Mouse (Mus musculus) CH12.LX (cell line): Measurements from ENCODE around the gene Cmklr1. TPM values are rescaled to one million over a fixed set of nuclear protein-coding genes. Genes with fewer than 3 reads are reported as not detected.

Experiments
- DNase-seq: peaks from one replicate; pipeline ENCODE4 v3.0.0-alpha.2; 2013; ENCODE audit errors: extremely low read depth
- H3K27ac ChIP-seq: 2 replicates; pipeline ENCODE4 v1.5.1; 2012; ENCODE audit warnings: low read depth, mild to moderate bottlenecking, control low read depth, moderate library complexity; ENCODE audit not compliant: insufficient read depth
- H3K27me3 ChIP-seq: replicated peaks from 2 replicates; pipeline ENCODE3; 2012; ENCODE audit warnings: inconsistent platforms
- H3K36me3 ChIP-seq, 2 experiments: replicated peaks in 1 of 2; 2 replicates each; pipeline versions ENCODE3 to v1.6.1; 2012; ENCODE audit warnings: inconsistent platforms in 1 of 2, low read length in 1 of 2, mild to moderate bottlenecking in 1 of 2, mixed read lengths in 1 of 2, moderate library complexity in 1 of 2; ENCODE audit not compliant: control insufficient read depth in 1 of 2, insufficient read depth in 1 of 2
- H3K4me1 ChIP-seq, 2 experiments: 2 replicates each; pipeline ENCODE4 v1.6.1; 2012; ENCODE audit warnings: inconsistent platforms in 1 of 2, moderate library complexity in 1 of 2; ENCODE audit not compliant: insufficient read depth in 2 of 2, control insufficient read depth in 1 of 2
- H3K4me2 ChIP-seq: 2 replicates; pipeline ENCODE4 v1.6.1; 2012; ENCODE audit warnings: low read depth, mild to moderate bottlenecking, control low read depth; ENCODE audit not compliant: poor library complexity, insufficient read depth, severe bottlenecking
- H3K4me3 ChIP-seq, 3 experiments: fragments of 150-350 bp in 1 of 3; sonication (generic) in 1 of 3; replicated peaks in 1 of 3; 2 replicates each; pipeline versions ENCODE3 to v1.5.1; 2011 to 2012; ENCODE audit warnings: low read depth in 2 of 3, low read length in 2 of 3, mild to moderate bottlenecking in 2 of 3, moderate library complexity in 2 of 3, control low read depth in 1 of 3, improper control_type of control experiment in 1 of 3, inconsistent platforms in 1 of 3, mixed read lengths in 1 of 3; ENCODE audit not compliant: poor library complexity in 1 of 3
- H3K79me2 ChIP-seq: replicated peaks from 2 replicates; pipeline ENCODE4 v1.6.1; 2012; ENCODE audit warnings: mild to moderate bottlenecking, moderate library complexity; ENCODE audit not compliant: control insufficient read depth, poor library complexity, insufficient read depth, severe bottlenecking; ENCODE audit errors: extremely low read depth
- H3K9ac ChIP-seq: 2 replicates; pipeline ENCODE4 v1.6.1; 2012; ENCODE audit warnings: low read depth, mild to moderate bottlenecking, control low read depth, moderate library complexity; ENCODE audit not compliant: insufficient read depth
- H3K9me3 ChIP-seq: replicated peaks from 2 replicates; pipeline ENCODE3; 2012; ENCODE audit warnings: low read length, inconsistent platforms, mixed read lengths
- BHLHE40 ChIP-seq: IDR thresholded peaks from 2 replicates; pipeline ENCODE4 v1.6.1; 2011; ENCODE audit warnings: mild to moderate bottlenecking, low read depth, low read length, improper control_type of control experiment
- CHD1 ChIP-seq: IDR thresholded peaks from 2 replicates; pipeline ENCODE4 v1.6.1; 2012; ENCODE audit warnings: low read depth, low read length, improper control_type of control experiment, inconsistent platforms
- CHD2 ChIP-seq: IDR thresholded peaks from 2 replicates; pipeline ENCODE4 v1.6.1; 2011; ENCODE audit warnings: low read length, improper control_type of control experiment
- CTCF ChIP-seq, 2 experiments: IDR thresholded peaks in 1 of 2; conservative IDR thresholded peaks in 1 of 2; 2 replicates each; pipeline ENCODE4 v1.5.1; 2011 to 2012; ENCODE audit warnings: low read depth in 2 of 2, low read length in 2 of 2, improper control_type of control experiment in 1 of 2, inconsistent platforms in 1 of 2, mild to moderate bottlenecking in 1 of 2, moderate library complexity in 1 of 2
- E2F4 ChIP-seq: IDR thresholded peaks from 2 replicates; pipeline ENCODE4 v1.6.1; 2011; ENCODE audit warnings: low read depth, low read length, improper control_type of control experiment; ENCODE audit not compliant: insufficient replicate concordance
- ETS1 ChIP-seq: conservative IDR thresholded peaks from 2 replicates; pipeline ENCODE4 v1.6.1; 2012; ENCODE audit warnings: low read depth, mild to moderate bottlenecking, inconsistent platforms, low read length, improper control_type of control experiment, moderate library complexity
- GABPA ChIP-seq: IDR thresholded peaks from 2 replicates; pipeline ENCODE4 v1.6.1; 2012; ENCODE audit warnings: low read depth, low read length, improper control_type of control experiment, inconsistent platforms; ENCODE audit not compliant: insufficient replicate concordance
- HCFC1 ChIP-seq: IDR thresholded peaks from 2 replicates; pipeline ENCODE4 v1.6.1; 2012; ENCODE audit warnings: low read depth, mild to moderate bottlenecking, inconsistent platforms, low read length, improper control_type of control experiment
- JUND ChIP-seq: conservative IDR thresholded peaks from 2 replicates; pipeline ENCODE4 v1.6.1; 2011; ENCODE audit warnings: low read depth, low read length, improper control_type of control experiment
- MAZ ChIP-seq: IDR thresholded peaks from 2 replicates; pipeline ENCODE4 v1.6.1; 2012; ENCODE audit warnings: low read depth, mild to moderate bottlenecking, inconsistent platforms, low read length, improper control_type of control experiment, moderate library complexity
- MEF2A ChIP-seq: IDR thresholded peaks from 2 replicates; pipeline ENCODE4 v1.6.1; 2014; ENCODE audit warnings: low read depth, mild to moderate bottlenecking, inconsistent platforms, low read length, improper control_type of control experiment, borderline replicate concordance
- MYC ChIP-seq: IDR thresholded peaks from 2 replicates; pipeline ENCODE4 v1.6.1; 2011; ENCODE audit warnings: low read depth, mild to moderate bottlenecking, improper control_type of control experiment, low read length
- NELFE ChIP-seq: IDR thresholded peaks from 2 replicates; pipeline ENCODE4 v1.6.1; 2011; ENCODE audit warnings: low read depth, low read length, improper control_type of control experiment
- PAX5 ChIP-seq: IDR thresholded peaks from 2 replicates; pipeline ENCODE4 v1.6.1; 2012; ENCODE audit warnings: low read length, inconsistent platforms, mixed read lengths
- POLR2A ChIP-seq: IDR thresholded peaks from 2 replicates; pipeline ENCODE4 v1.6.1; 2011; ENCODE audit warnings: low read depth, mild to moderate bottlenecking, improper control_type of control experiment, low read length
- TCF12 ChIP-seq: IDR thresholded peaks from 2 replicates; pipeline ENCODE4 v1.6.1; 2014; ENCODE audit warnings: low read depth, mild to moderate bottlenecking, inconsistent platforms, low read length, improper control_type of control experiment
- UBTF ChIP-seq: IDR thresholded peaks from 2 replicates; pipeline ENCODE4 v1.6.1; 2012; ENCODE audit warnings: low read depth, mild to moderate bottlenecking, inconsistent platforms, low read length, improper control_type of control experiment, moderate library complexity
- USF1 ChIP-seq: IDR thresholded peaks from 2 replicates; pipeline ENCODE4 v1.6.1; 2014; ENCODE audit warnings: low read depth, mild to moderate bottlenecking, inconsistent platforms, low read length, improper control_type of control experiment
- ZMIZ1 ChIP-seq: IDR thresholded peaks from 2 replicates; pipeline ENCODE4 v1.6.1; 2012; ENCODE audit warnings: low read depth, mild to moderate bottlenecking, inconsistent platforms, low read length, improper control_type of control experiment
- ZNF384 ChIP-seq: IDR thresholded peaks from 2 replicates; pipeline ENCODE4 v1.6.1; 2012; ENCODE audit warnings: low read depth, low read length, improper control_type of control experiment, inconsistent platforms
- dilution Hi-C: fragments of 300-500 bp; cut with MboI; formaldehyde crosslinking; loops from 2 replicates; pipeline ENCODE4 v1.14.3; 2020; ENCODE audit warnings: low sequenced_read_pairs; ENCODE audit not compliant: extremely low pct_unique_long_range_greater_than_20kb, extremely low pct_ligation_motif_present
- in situ Hi-C: fragments of 300-500 bp; cut with MboI; formaldehyde crosslinking; loops from 3 replicates; pipeline ENCODE4 v1.14.3; 2019; ENCODE audit warnings: low sequenced_read_pairs, low pct_ligation_motif_present, low pct_unique_long_range_greater_than_20kb, mixed read lengths
- polyA plus RNA-seq: library from polyadenylated mRNA; unstranded; fragments of >175 nt; gene quantifications from 2 replicates; pipeline ENCODE4 v1.2.1, GENCODE M21; 2012; ENCODE audit warnings: low read depth; ENCODE audit not compliant: insufficient read length
- total RNA-seq, 2 experiments: library from RNA; depleted of rRNA; stranded (reverse); fragments of 300-350 nt in 1 of 2; fragments of >200 nt in 1 of 2; gene quantifications; 2 replicates each; pipeline ENCODE4 v1.2.3; 2012 to 2014

Gene Cmklr1
- total and polyA plus RNA-seq, 3 experiments: not detected

DNA sequence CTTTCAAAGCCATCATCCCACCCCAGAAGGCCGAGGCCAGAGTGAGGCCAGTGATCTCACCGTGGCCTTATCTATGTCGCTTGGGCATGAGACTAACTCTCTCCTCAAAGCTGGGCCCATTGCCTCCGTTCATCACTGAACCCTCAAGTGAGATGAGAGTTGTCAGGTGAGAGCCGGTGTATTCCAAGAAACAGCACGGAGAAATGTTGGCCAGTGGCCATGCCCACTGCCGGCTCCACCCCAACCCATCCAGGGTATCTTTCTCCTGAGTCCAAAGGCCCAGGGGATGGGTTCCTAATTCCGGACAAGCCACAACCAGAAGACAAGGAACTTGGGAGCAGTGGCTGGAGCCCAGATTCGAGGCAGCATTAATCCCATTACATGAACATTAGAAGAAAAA, 46.8 kb downstream of the Cmklr1 start:
- Histone ChIP-seq H3K4me3 (no peak overlapping the region), H3K27me3 (peaks cover 62% of the 10 kb centered on the region), H3K4me2 (no peak overlapping the region), H3K27ac (no peak overlapping the region), H3K36me3 (no peaks in the 10 kb centered on the region), H3K9ac (no peak overlapping the region), H3K4me1 (no peaks in the 10 kb centered on the region), H3K79me2 (no peaks in the 10 kb centered on the region), H3K9me3 (peaks cover 11% of the 10 kb centered on the region)
- no peak for DNase-seq
- dilution Hi-C loops: no loop called here
- in situ Hi-C loops: no loop called here
- TF ChIP-seq BHLHE40 (no peak), HCFC1 (no peak), ETS1 (no peak), NELFE (no peak), CHD1 (no peak), TCF12 (no peak), USF1 (no peak), GABPA (no peak)

DNA sequence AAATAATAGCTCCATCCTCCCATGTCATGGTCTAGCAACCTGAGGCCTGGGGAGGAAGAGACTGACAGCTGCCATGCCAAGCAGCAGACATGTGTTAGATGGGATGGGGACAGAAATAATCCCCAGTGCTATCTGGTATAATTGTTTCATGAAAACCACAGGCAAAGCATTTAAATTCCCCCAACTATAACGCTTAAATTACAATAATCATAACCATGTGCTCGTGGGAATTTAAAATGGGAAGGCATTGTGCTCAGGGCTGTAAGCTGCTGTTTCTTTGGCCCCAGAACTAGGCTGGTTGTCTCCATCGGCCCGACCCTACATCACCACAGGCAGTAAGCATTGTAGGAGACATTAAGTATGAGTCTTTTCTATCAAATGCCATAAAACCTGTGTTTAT, 49.4 kb downstream of the Cmklr1 start:
- Histone ChIP-seq H3K4me3 (no peak overlapping the region), H3K27me3 (peaks cover 39% of the 10 kb centered on the region), H3K9me3 (peaks cover 11% of the 10 kb centered on the region), H3K4me2 (no peak overlapping the region), H3K79me2 (no peaks in the 10 kb centered on the region), H3K27ac (no peak overlapping the region), H3K36me3 (no peaks in the 10 kb centered on the region), H3K9ac (no peak overlapping the region), H3K4me1 (0 out of 4 replicates have a peak, but pooled peaks cover 0 to 4% of the 10 kb centered on the region in 2 experiments)
- dilution Hi-C loops (no loop called here), in situ Hi-C loops (no loop called here)
- TF ChIP-seq MEF2A (no peak), E2F4 (no peak), MAZ (no peak), JUND (no peak), CHD1 (no peak), CHD2 (no peak), ZNF384 (no peak), ZMIZ1 (no peak), POLR2A (no peak), HCFC1 (no peak), MYC (no peak), CTCF (conservative IDR thresholded peaks at IDR 0.05 in 1 of 2, IDR thresholded peaks at IDR 0.05 in 1 of 2; ENCODE audit: low read depth in 2 of 2, low read length in 2 of 2) (no peak), PAX5 (no peak), UBTF (no peak)
- DNase-seq: no peak
